Mouse (Mus musculus): ENCODE data around the gene Fgfr2. TPM values are rescaled to one million over a fixed set of nuclear protein-coding genes. Genes with fewer than 3 reads are reported as not detected.
"Not testable (repeated sequence)": the region's sequence is repeated elsewhere in the genome, so short reads cannot be mapped to it uniquely, and the experiment has no call there.

Gene Fgfr2
- total RNA-seq, 2 experiments from 2014 or later: 43.7 to 44.3 TPM

DNA sequence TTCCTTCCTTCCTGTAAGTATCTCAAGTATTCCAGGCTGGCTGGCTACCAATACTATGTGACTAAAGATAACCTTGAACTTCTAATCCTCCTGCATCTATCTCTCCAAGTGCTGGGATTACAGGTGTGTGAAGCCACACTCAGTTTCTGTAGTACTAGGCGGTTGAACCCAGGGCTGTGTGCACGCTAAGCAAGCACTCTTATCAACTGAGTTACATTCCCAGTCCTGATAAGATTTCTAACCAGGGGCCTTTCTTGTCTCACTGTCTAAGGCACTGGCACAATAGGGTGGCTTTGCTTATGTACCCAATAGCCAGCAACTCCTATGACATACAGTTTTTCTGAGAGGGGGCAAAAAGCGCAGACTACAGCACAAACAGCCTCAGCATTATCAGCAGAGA is 2957.7 kb downstream of the Fgfr2 start:
- no peak for DNase-seq (ENCODE audit: extremely low spot score in 1 of 2, low spot score in 1 of 2)

DNA sequence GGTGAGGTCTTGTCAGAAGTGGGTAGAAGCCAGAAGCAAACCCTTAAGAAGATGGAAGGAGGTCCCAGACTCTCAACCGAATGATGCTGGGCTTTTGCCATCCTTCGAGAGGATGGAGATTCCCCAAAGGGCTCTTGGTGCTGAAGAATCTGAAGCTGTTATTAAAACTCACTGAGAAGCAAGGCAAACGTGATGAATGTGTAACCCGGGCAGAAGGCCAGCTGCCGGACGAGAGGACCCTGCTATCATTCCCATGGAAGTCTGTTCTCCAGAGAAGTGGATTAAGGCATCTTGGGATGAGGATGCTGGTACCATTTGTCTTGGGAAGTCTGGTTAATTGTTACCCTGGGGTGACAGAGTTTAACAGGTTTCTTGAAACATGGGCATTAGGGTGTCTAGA is 2960.4 kb downstream of the Fgfr2 start:
- no peak for DNase-seq (ENCODE audit: extremely low spot score in 1 of 2, low spot score in 1 of 2)

GRCm38 (mm10) chr7:130161581-130161980 is 2961.6 kb downstream of the Fgfr2 start:
- no peak for DNase-seq (ENCODE audit: extremely low spot score in 1 of 2, low spot score in 1 of 2)

DNA sequence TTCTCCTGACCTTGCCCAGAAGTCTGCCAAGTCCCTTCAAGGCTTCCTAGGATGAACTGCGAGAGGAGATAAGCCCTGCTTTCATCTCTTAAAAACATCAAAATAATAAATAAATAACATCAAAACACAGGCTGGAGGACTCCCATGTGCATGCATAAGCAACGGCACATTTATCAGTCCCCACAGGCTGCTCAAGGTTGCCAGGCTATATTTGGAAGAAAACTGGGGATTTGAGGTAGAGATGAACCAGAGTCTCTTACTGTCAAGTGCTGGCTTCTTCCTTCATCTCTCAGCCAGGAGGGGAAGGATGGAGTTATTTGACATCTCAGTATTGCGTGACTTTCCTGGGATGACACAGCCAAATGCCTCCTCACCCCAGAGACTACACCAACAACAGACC is 2964.3 kb downstream of the Fgfr2 start:
- no peak for DNase-seq (ENCODE audit: extremely low spot score in 1 of 2, low spot score in 1 of 2)

DNA sequence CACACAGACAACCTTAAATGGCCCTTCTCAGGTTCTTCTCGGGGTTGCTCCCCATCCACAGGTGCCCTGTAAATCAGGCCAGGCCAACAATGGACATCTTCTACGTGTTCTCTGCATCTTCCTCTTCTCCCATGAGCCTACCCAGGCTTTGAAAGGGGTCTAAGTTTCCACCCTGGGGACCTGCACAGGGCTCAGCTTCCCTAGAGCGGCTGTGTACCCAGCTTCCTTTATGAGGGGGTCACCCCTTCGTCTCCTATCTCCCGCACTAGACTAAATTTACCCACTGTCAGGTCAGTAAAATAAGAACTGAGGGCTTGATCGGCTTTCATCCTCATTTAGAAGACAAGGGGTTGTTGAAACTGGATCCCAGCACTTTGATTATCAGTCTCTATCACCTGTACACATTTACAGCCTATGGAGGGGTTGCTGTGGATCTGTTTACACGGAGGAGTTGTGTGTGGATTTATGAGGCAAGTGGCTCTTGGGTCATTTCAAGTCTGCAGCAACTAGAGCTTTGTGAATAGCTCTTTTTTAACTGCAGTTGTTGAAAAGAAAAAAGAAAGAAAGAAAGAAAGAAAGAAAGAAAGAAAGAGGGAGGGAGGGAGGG is 2969.7 kb downstream of the Fgfr2 start:
- DNase-seq (ENCODE audit: extremely low spot score in 1 of 2, low spot score in 1 of 2): no peak

DNA sequence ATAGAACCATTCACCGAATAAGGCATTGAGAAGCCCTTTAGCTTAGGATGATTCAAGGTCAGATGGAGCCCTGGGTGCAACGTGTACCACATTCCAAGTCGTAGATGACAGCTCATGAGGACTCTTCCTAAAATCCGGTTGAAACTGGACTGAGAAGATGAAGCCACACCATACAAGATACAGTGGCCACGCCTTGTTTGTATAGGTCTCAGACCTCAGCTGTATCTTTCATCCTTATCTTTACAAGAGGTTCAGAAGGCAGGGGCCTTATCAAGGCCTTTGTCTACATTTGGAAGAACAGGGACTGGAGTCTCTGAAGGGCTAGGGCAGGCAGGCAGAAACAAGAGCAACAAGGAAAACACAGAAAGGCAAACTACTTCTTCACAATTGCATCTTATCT is 2974.2 kb downstream of the Fgfr2 start:
- no peak for DNase-seq (ENCODE audit: extremely low spot score in 1 of 2, low spot score in 1 of 2)

DNA sequence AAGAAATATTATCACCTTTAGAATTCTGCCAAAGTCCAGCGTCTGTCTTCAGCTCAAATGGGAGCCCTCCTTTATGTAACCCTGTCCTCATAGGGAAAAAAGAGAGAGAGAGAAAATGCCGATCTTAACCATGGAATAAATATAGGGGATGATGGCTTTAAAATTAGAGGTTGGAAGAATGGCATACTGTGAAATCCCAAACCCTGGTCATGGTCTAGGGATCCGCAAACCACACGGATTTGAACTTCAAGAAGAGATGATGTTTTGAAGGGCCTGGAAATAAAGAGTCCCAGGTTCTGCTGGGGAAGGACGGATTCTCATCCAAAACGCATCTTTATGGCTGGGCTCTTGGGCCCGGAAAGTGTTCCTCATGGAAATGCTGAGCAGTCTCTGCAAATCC is 2975.9 kb downstream of the Fgfr2 start:
- DNase-seq (ENCODE audit: extremely low spot score in 1 of 2, low spot score in 1 of 2): no peak

DNA sequence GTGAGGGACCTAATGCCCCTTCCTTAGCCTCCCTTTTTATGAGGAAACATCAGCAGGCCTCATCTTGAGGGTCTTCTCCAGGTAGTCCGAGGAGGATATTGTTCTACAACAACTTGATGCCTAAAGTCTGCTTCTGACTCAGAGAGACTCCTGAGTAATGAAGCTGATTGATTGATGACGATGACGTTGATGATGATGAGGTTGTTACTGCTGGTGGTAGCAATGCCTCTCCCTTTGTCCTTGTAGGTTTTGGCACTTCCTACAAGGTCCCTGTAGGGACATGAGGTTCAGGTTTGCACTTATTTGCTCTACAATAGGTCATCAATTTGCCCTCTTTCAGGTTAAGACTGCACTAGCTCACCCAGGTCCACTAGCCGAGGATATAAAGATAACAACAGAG is 2977.9 kb downstream of the Fgfr2 start:
- no peak for DNase-seq (ENCODE audit: extremely low spot score in 1 of 2, low spot score in 1 of 2)

DNA sequence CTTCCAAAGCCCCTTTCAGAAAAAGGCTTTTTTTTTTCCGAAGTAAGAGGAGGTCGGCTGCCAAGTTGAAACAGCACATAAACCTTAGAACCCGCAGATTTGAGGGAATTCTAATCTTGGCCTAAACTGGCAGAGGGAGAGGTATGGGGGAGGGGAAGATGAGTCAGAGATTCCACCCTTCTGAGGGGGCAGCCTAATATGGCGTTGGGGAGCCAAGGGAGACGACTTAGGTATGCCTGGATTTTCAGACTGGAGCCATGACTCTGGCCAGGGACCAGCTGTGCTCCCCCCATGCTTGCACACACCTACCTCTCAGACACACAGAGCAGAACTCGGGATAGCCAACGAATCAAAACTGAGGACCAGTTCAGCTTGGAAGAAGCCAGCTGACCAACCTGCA is 2979.8 kb downstream of the Fgfr2 start:
- DNase-seq (ENCODE audit: extremely low spot score in 1 of 2, low spot score in 1 of 2): no peak

- no peak for DNase-seq (ENCODE audit: extremely low spot score in 1 of 2, low spot score in 1 of 2)
Measured at GRCm38 (mm10) chr7:130141088-130141873, 2981.9 kb downstream of the Fgfr2 start.

- DNase-seq (ENCODE audit: extremely low spot score in 1 of 2, low spot score in 1 of 2): no peak
Measured at GRCm38 (mm10) chr7:130134924-130135365, 2988.2 kb downstream of the Fgfr2 start.

- not testable (repeated sequence) for DNase-seq (ENCODE audit: extremely low spot score in 1 of 2, low spot score in 1 of 2)
Measured at GRCm38 (mm10) chr7:130134428-130134827, 2988.7 kb downstream of the Fgfr2 start.

DNA sequence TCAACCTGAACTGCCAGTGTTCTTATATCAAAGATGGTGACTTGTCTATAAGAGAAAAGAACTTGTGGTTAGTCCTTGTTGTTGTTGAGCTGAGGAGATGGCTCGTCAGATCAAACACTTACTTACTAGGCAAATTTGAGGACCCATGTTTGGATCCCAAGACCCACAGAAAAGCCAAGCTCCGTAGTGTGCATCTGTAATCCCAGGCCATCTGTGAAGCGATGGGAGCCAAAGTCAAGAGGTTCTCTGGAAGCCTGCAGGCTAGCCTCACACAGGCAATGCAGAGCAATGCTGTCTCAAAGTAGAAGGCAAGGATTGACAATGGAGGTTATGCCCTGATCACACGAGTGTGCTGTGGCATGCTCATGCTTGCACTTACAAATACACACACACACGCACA is 2992.9 kb downstream of the Fgfr2 start:
- DNase-seq (ENCODE audit: extremely low spot score in 1 of 2, low spot score in 1 of 2): no peak

GRCm38 (mm10) chr7:130129359-130129960 is 2993.7 kb downstream of the Fgfr2 start:
- no peak for DNase-seq (ENCODE audit: extremely low spot score in 1 of 2, low spot score in 1 of 2)

GRCm38 (mm10) chr7:130121507-130121906 is 3001.6 kb downstream of the Fgfr2 start:
- DNase-seq (ENCODE audit: extremely low spot score in 1 of 2, low spot score in 1 of 2): no peak

DNA sequence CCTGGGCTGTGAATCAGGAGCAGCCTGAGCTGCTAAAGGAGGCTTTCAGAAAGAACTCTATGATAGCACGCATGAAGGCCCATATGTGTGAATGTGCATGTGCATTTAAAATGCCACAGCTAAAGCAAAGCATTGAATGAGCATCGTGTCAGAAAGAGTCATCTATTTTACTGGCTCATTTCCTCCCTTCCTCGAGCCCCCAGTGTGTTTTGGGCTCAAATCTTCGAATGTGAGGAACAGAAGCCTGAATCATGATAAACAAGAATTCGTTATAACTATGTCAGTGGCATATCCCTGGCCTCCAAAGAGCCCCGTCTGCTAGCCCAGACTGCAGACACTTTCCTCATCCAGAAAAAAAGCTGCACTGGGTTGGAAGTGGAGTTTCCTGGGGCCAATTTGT is 3003.7 kb downstream of the Fgfr2 start:
- DNase-seq (ENCODE audit: extremely low spot score in 1 of 2, low spot score in 1 of 2): no peak

- no peak for DNase-seq (ENCODE audit: extremely low spot score in 1 of 2, low spot score in 1 of 2)
Measured at GRCm38 (mm10) chr7:130118726-130119125, 3004.4 kb downstream of the Fgfr2 start.

DNA sequence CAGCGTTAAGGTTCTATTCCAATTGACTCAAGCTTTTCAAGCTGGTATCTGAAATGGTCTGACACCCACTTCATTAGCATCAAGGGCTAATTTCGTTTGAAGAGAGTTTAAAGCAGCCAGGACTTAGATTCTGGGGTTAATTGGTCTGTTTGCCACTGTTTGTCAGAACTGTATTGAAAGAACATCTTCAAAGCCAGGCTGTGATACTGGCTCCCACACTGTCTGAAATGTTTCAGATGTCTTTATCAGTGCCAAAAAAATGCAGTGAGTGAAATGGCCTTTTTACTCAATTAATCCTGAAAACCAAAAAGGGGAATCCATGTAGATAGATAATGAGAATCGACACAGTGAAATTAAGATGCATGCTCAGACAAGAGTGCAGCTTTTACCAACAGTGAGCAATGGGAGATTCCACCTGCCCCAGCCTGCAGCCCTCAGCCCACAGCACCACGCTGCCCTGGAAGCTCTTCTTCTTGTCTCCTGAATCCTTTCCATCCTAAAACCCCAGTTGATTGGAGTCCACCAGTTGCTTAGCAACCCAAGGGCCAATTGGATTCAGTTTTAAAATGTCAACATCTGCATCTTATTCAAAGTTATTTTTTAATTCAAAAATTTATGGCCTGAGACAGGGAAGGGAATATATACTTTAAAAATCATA is 3005.6 kb downstream of the Fgfr2 start:
- no peak for DNase-seq (ENCODE audit: extremely low spot score in 1 of 2, low spot score in 1 of 2)

GRCm38 (mm10) chr7:130114436-130114835 is 3008.7 kb downstream of the Fgfr2 start:
- no peak for DNase-seq (ENCODE audit: extremely low spot score in 1 of 2, low spot score in 1 of 2)
